Mouse (Mus musculus) C2C12 (cell line): Measurements from ENCODE around the gene 1600014C23Rik. TPM values are rescaled to one million over a fixed set of nuclear protein-coding genes. Genes with fewer than 3 reads are reported as not detected.

Experiments
- H3K27me3 ChIP-seq: one replicate; pipeline ENCODE4 v1.6.1; 2011; ENCODE audit not compliant: control insufficient read depth, insufficient read depth, insufficient read length
- H3K36me3 ChIP-seq: one replicate; pipeline ENCODE4 v1.6.1; 2011; ENCODE audit not compliant: control insufficient read depth, insufficient read depth
- H3K4me3 ChIP-seq: one replicate; pipeline ENCODE4 v1.5.1; 2011; ENCODE audit warnings: mild to moderate bottlenecking, control low read depth; ENCODE audit not compliant: poor library complexity, insufficient read depth, severe bottlenecking
- H3K79me2 ChIP-seq: one replicate; pipeline ENCODE4 v1.6.1; 2011; ENCODE audit not compliant: control insufficient read depth, insufficient read depth
- H3K79me3 ChIP-seq: one replicate; pipeline ENCODE4 v1.6.1; 2011; ENCODE audit warnings: low read depth, control low read depth
- H3ac ChIP-seq: one replicate; pipeline ENCODE3; 2011; ENCODE audit warnings: low read depth; ENCODE audit not compliant: control insufficient read depth, insufficient read length
- CEBPB ChIP-seq: IDR thresholded peaks from one replicate; pipeline ENCODE4 v1.6.1; 2011; ENCODE audit warnings: low read depth, mild to moderate bottlenecking, control low read depth, moderate library complexity
- CTCF ChIP-seq: IDR thresholded peaks from one replicate; pipeline ENCODE4 v1.5.1; 2011; ENCODE audit not compliant: control insufficient read depth, insufficient read depth, insufficient read length
- FOSL1 ChIP-seq: IDR thresholded peaks from one replicate; pipeline ENCODE4 v1.8.0; 2011; ENCODE audit warnings: mild to moderate bottlenecking, low read length; ENCODE audit not compliant: poor library complexity, insufficient read depth, severe bottlenecking
- MAX ChIP-seq: IDR thresholded peaks from one replicate; pipeline ENCODE4 v1.6.1; 2011; ENCODE audit warnings: mild to moderate bottlenecking, control low read depth
- MYOD1 ChIP-seq: IDR thresholded peaks from one replicate; pipeline ENCODE4 v1.6.1; 2011; ENCODE audit warnings: low read depth; ENCODE audit not compliant: control insufficient read depth, insufficient read length
- MYOG ChIP-seq: IDR thresholded peaks from one replicate; pipeline ENCODE4 v1.6.1; 2011; ENCODE audit not compliant: control insufficient read depth, insufficient read length; ENCODE audit errors: extremely low read depth
- USF1 ChIP-seq: IDR thresholded peaks from one replicate; pipeline ENCODE4 v1.6.1; 2011; ENCODE audit warnings: low read depth, mild to moderate bottlenecking, control low read depth, moderate library complexity
- polyA plus RNA-seq: library from polyadenylated mRNA; unstranded; fragments of >200 nt; fragmentation: generic; extraction: Trizol; gene quantifications from one replicate; pipeline ENCODE4 v1.2.1, GENCODE M21; 2012; ENCODE audit warnings: missing spikeins

1600014C23Rik gene
- polyA plus RNA-seq, 1 experiment = not detected

DNA sequence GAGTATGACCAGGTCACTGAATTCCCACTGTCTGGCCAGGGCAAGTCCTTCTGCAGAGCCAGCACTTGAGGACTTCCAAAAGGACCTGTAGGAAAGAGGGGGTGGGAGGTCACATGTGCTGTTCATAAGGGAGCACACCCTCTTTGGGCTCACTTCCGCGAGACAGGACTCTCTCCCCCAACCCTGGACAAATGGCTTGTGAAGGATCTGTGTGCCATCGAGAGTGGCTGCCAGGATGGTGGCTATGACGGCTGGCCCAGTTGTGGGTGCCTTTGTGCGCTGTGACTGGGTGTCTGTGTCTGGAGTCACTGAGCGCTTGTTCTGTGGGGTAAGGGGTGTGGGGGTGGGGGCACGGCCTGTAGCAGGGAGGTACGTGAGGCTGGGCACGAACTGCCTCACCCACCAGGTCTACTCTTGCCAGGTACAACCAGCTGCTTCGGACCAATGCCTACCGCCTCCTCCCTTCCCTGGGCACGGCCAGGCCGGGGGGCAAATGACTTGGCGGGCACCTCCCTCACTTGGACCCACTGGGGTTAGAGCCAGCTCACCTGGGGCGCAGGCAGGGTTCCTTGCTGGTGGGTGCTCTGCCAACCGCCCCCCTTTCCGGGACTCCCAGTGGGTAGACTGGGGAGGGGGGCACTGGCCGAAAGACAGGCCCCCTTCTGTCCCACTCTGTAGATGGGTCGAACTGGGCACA lies 458 bp downstream of the 1600014C23Rik start:
- Histone ChIP-seq H3K79me3 (no peaks in the 10 kb centered on the region), H3K36me3 (no peaks in the 10 kb centered on the region), H3K4me3 (no peak overlapping the region), H3K79me2 (no peaks in the 10 kb centered on the region), H3K27me3 (no peaks in the 10 kb centered on the region), H3ac (no peak overlapping the region)
- TF ChIP-seq FOSL1 = no peak
- no peak for TF ChIP-seq CTCF

DNA sequence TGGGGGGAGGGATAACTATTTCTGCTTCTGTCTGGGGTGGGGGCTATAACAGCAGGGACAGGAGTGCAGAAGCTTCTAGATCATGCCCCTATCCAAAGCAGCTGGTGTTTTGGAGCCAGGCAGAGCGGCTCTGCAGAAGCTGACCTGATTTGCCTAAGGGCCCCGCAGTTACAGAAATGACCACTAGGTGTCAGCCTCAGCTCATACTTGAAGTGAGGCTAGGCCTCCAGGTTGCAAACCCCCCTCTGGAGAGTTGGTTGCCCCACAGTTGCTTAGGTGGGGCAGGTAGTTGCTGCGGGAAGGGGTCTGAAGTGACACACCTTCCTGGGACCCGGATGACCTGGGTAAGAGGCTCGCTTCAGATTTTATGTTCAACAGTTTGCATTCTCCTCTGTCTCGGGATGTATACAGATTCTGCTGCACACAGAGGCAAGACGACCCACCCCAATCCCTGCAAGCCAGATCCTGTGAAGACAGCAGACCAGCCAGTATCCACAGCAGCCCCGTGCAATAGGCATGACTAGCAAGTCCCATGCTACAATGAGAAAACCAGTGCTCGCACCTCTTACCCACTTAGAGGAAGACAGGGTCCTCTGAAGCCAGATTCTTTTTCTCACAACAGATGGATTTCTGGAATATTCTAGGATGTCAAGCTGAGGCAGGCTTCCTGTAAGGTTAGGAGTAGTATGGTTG lies 2.3 kb downstream of the 1600014C23Rik start:
- TF ChIP-seq FOSL1 (no peak), CEBPB (no peak), CTCF (peak; percentile 76), MYOG (no peak)
- no peak overlapping the region for H3K4me3 ChIP-seq

DNA sequence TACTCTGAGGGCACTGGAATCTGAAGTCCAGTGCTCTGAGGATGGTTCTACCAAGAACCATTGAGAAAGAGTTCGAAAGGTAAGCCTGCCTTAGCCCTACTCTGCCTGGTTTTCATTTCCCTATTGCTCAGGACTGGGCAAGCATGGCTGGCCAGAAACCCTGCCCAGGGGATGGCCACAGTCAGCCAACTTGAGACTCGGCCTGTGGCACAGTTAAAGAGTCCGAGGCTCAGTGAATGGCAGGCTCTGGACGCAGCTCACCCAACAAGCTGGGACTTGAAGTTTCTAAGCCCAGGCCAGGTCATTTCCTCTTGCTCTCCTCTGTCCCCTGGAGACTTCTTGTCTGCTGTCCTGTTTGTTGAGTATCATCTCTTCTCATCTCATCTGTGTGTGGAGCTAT lies 2.9 kb downstream of the 1600014C23Rik start:
- no peaks in the 10 kb centered on the region for H3K79me3 ChIP-seq
- H3ac ChIP-seq = no peak overlapping the region
- no peaks in the 10 kb centered on the region for H3K27me3 ChIP-seq
- no peak for TF ChIP-seq FOSL1
- no peak for TF ChIP-seq CEBPB
- no peak for TF ChIP-seq MYOD1
- TF ChIP-seq MAX = no peak
- TF ChIP-seq CTCF = no peak
- no peak for TF ChIP-seq MYOG
- H3K36me3 ChIP-seq = no peaks in the 10 kb centered on the region
- no peak overlapping the region for H3K4me3 ChIP-seq
- H3K79me2 ChIP-seq = no peaks in the 10 kb centered on the region

More for the DNA sequence above, 2.3 kb downstream of the 1600014C23Rik start:
- Histone ChIP-seq H3K79me2 (no peaks in the 10 kb centered on the region), H3K36me3 (no peaks in the 10 kb centered on the region), H3K27me3 (no peaks in the 10 kb centered on the region), H3ac (no peak overlapping the region), H3K79me3 (no peaks in the 10 kb centered on the region)

DNA sequence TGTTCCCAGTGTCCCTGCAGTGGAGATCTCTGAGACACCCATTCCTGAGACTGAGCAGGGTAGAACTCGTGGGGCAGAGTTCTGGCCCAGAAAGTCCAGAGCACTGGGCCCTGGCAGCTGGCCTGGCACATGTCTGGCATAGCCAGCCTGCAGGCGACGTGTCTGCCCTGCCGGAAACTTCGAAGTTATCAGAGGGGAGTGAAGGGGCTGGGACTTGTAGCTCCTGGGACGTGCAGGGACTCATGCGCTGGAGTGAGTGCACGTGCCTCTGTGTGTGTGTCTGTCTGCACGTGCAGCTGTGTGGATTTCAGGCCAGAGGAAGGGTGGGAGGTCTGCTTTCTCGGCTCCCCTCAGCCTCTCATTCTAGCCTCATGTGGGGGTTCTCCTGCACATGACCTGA lies 4.3 kb downstream of the 1600014C23Rik start:
- Histone ChIP-seq H3K79me3 (no peaks in the 10 kb centered on the region), H3K79me2 (no peaks in the 10 kb centered on the region), H3K4me3 (no peak overlapping the region), H3K27me3 (no peaks in the 10 kb centered on the region), H3K36me3 (no peaks in the 10 kb centered on the region), H3ac (no peak overlapping the region)
- TF ChIP-seq FOSL1 = no peak
- no peak for TF ChIP-seq MYOG
- no peak for TF ChIP-seq MAX
- TF ChIP-seq MYOD1 = no peak
- no peak for TF ChIP-seq CTCF
- no peak for TF ChIP-seq USF1
- no peak for TF ChIP-seq CEBPB

DNA sequence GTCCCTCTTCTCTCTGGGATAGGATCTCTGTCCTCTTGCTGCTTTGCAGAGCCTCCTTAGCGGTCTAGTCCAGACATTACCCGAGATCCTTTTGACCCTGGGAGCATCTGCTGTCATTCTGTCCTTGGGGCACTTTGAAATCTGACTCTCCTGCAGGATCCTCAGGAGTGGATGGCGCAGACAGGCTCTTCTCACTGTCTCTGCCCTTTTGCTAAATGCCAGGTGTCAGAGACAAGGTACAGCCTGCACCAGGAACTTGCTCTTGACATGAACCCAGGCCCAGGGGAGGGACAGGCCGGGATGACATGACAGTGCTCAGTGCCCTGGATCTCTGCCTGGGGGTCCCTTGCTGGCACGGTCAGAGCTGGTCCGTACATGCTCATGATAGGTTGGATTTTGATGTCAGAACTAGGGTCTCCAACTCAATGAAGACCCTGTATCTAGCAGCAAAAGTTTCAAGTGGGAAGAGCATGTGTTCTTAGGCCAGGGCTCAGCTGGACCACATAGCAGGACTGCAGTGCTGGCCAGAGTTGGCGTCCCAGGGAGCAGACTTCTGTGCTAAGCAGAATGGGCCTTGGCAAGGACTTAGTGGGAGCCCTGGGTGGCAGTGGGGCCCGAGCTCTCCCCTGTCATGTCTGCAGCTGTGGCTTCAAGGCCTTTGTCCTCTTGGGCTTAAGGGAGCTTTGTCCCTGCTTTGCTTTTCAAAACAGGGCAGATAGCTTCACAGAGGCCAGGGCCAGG lies 5.5 kb downstream of the 1600014C23Rik start:
- H3K27me3 ChIP-seq = no peaks in the 10 kb centered on the region
- no peaks in the 10 kb centered on the region for H3K36me3 ChIP-seq
- TF ChIP-seq CTCF (no peak), MYOD1 (no peak), USF1 (no peak), FOSL1 (no peak)
- no peaks in the 10 kb centered on the region for H3K79me3 ChIP-seq
- H3K4me3 ChIP-seq = no peak overlapping the region
- no peaks in the 10 kb centered on the region for H3K79me2 ChIP-seq
- no peak overlapping the region for H3ac ChIP-seq

DNA sequence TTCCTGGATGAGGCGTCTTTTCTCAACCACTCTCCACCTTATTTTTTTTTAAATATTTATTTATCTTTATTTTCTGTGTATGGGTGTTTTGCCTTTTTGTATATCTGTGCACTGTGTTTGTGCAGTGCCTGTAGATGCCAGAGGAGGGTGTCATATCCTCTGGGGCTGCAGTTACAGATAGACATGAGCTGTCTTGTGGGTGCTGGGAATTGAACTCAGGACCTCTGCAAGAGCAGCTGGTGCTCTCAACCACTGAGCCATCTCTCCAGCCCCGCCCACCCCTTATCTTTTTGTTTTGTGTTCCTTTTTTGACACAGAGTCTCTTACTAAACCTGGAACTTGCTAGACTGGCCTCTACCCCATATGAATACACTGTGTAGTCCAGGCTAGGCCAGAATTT lies 6.2 kb downstream of the 1600014C23Rik start:
- Histone ChIP-seq H3K36me3 (no peaks in the 10 kb centered on the region), H3K79me3 (no peaks in the 10 kb centered on the region), H3ac (no peak overlapping the region), H3K4me3 (no peak overlapping the region), H3K79me2 (no peaks in the 10 kb centered on the region), H3K27me3 (no peaks in the 10 kb centered on the region)
- no peak for TF ChIP-seq MAX
- TF ChIP-seq USF1 = no peak
- TF ChIP-seq CTCF = no peak
- TF ChIP-seq CEBPB = no peak
- no peak for TF ChIP-seq MYOG
- no peak for TF ChIP-seq MYOD1
- TF ChIP-seq FOSL1 = no peak
